Mouse (Mus musculus): ENCODE results near the gene Gpr35. TPM values are rescaled to one million over a fixed set of nuclear protein-coding genes. Genes with fewer than 3 reads are reported as not detected.

The Gpr35 gene
- polyA plus RNA-seq, 2 experiments from 2014 or later = 2.4 to 3.7 TPM

Other genes with a start within 250 kb of the Gpr35 start
- gene Gpc1, start 119.2 kb upstream of the Gpr35 start, polyA plus RNA-seq (2017; shearing (Covaris generic)) = 1 to 10 TPM; 2.0 to 3.0 TPM
- gene Ankmy1, start 48.0 kb upstream of the Gpr35 start, polyA plus RNA-seq (2017; shearing (Covaris generic)) = 1 to 10 TPM in 1 of 2 experiments, under 1 TPM in 1; 0.65 to 1.1 TPM
- 1 to 10 TPM; 4.2 to 4.4 TPM for gene Dusp28, start 43.9 kb upstream of the Gpr35 start, polyA plus RNA-seq (2017; shearing (Covaris generic))
- gene Rnpepl1, start 40.1 kb upstream of the Gpr35 start, polyA plus RNA-seq (2017; shearing (Covaris generic)) = 10 to 100 TPM; 23.2 to 32.8 TPM
- gene Capn10, start 16.5 kb upstream of the Gpr35 start, polyA plus RNA-seq (2017; shearing (Covaris generic)) = 10 to 100 TPM in 1 of 2 experiments, 1 to 10 TPM in 1; 7.8 to 12.5 TPM
- gene Aqp12, start 55.5 kb downstream of the Gpr35 start, polyA plus RNA-seq (2017; shearing (Covaris generic)) = not detected
- gene Kif1a, start 151.1 kb downstream of the Gpr35 start, polyA plus RNA-seq (2017; shearing (Covaris generic)) = not detected
- not detected for gene Agxt, start 184.4 kb downstream of the Gpr35 start, polyA plus RNA-seq (2017; shearing (Covaris generic))
- not detected for gene 2310007B03Rik, start 210.1 kb downstream of the Gpr35 start, polyA plus RNA-seq (2017; shearing (Covaris generic))
- not detected for gene Crocc2, start 217.9 kb downstream of the Gpr35 start, polyA plus RNA-seq (2017; shearing (Covaris generic))

Data from CD4-positive, CD25-positive, alpha-beta regulatory T cell, adult 4 months (primary cell).